Mouse (Mus musculus): Measurements from ENCODE around the gene Asns.

- TF ChIP-seq CTCF (IDR thresholded peaks at IDR 0.05; ENCODE audit: low read depth) (no peak), EP300 (optimal IDR thresholded peaks at IDR 0.05) (no peak)
Observed at GRCm38 (mm10) chr6:7741721-7742120, 48.7 kb upstream of the Asns start.

All from stomach, postnatal 0 days (tissue).